Mouse (Mus musculus) gonadal fat pad, adult 2 months (tissue): ENCODE measurements around the gene Olfr16. TPM values are rescaled to one million over a fixed set of nuclear protein-coding genes. Genes with fewer than 3 reads are reported as not detected.

Source experiments
- DNase-seq: peaks from one replicate; pipeline ENCODE4 v3.0.0-alpha.2; 2012; ENCODE audit warnings: low read depth
- polyA plus RNA-seq: library from polyadenylated mRNA; depleted of rRNA; stranded (reverse); fragments of >200 nt; gene quantifications from 2 replicates; pipeline ENCODE4 v1.2.3, GENCODE M21; 2012; rRNA removed

Gene Olfr16
- polyA plus RNA-seq, result not detected in 2 replicates

- no peak for DNase-seq
Observed at GRCm38 (mm10) chr1:172950160-172950559, at the start of gene Olfr16. TSS of gene Olfr16 (plus strand) at chr1:172950409.

GRCm38 (mm10) chr1:172903313-172903712 lies 46.9 kb upstream of the Olfr16 start:
- DNase-seq, result no peak

- no peak for DNase-seq
Observed at GRCm38 (mm10) chr1:172917115-172917514, 33.1 kb upstream of the Olfr16 start.

- peak; percentile 77 for DNase-seq
Observed at GRCm38 (mm10) chr1:172918450-172918849, 31.8 kb upstream of the Olfr16 start.

GRCm38 (mm10) chr1:172932197-172932596 lies 18.0 kb upstream of the Olfr16 start:
- DNase-seq, result no peak

GRCm38 (mm10) chr1:172951171-172951720 lies 1.0 kb downstream of the Olfr16 start:
- no peak for DNase-seq

- no peak for DNase-seq
Observed at GRCm38 (mm10) chr1:172955376-172955775, 5.2 kb downstream of the Olfr16 start.

GRCm38 (mm10) chr1:172960452-172960851 lies 10.2 kb downstream of the Olfr16 start:
- no peak for DNase-seq

- no peak for DNase-seq
Observed at GRCm38 (mm10) chr1:172989794-172990634, 39.8 kb downstream of the Olfr16 start.

GRCm38 (mm10) chr1:172990635-172991009 lies 40.4 kb downstream of the Olfr16 start:
- no peak for DNase-seq

Other genes with a start within 250 kb of the Olfr16 start
- not detected in 2 replicates for gene Apcs, start 55.4 kb upstream of the Olfr16 start, polyA plus RNA-seq
- not detected in 2 replicates for gene Olfr1408, start 187.0 kb downstream of the Olfr16 start, polyA plus RNA-seq
- gene Olfr1406, start 240.2 kb downstream of the Olfr16 start, polyA plus RNA-seq, result not detected in 2 replicates
- gene Olfr218, start 247.4 kb downstream of the Olfr16 start, polyA plus RNA-seq, result not detected in 2 replicates